Mouse (Mus musculus): ENCODE measurements around the gene Urod.

Gene Urod

DNA sequence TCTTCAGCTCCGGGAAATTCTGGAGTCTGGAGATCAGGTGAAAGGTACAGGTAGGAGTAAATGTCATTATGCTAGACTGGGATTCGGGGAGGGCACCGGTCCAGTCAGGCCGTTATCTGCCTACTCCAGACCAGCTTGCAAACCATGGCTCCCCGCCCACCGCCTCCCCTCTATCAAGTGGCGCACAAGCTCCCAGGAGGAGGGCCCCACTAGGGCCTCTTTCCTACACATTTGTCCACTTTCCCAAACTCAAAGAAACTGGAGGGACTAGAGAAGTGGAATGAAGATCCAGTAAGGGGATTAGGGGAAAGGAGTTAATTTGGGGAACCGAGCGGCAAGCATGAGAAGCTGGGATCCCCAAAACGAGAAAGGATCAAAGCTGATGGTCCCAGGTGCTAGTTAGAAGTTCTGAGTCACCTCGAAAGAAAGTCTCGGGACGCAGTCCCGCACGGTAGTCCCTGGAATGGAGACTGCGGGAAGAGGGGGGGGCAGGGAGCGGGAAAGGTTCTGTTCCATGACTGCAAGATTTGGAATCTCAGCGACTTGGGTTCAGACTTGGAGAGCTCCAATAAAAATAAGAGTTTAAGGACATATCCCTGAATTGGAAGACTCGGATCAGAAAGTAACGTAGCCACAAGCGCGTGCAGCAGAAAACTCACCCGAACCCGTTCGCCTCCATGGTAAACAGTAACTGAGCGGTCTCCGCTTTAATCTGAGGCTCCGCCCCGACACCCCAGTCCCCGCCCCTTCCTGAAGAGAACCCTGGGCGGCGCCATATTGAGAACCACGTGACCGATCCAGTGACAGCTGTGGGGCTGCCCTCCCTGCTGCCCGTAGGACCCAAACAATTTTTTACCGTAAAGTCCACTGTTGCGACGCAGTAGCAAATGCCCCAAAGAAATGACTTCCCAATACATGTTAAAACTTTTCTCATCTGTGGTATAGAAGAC, at the start of gene Urod:
Gene Urod, minus strand, starts transcription at position 742 of the 950 bp plus-strand sequence.
- peak; percentile 95 for DNase-seq (ENCODE audit: low read depth, low spot score)

DNA sequence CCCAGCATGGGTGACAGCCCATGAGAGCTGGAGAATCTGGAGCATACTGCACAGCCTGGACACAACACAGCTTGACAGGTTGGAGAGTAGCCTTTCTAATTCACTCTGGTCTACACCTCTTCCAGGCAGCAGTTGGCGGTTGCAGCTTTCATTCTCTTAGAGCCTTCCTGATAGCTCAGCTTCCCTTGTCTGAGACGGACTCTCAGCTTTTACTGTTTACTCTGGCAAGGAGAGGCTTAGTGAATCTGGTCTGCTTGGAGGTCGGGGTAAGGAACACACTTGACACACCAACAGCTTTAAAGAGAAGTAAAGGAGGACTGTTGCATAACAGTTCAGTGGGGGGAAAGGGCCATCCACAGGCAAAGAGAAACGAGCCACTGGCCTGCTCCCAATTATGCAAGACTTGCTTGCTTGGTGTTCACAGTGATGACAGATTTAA, 47.1 kb upstream of the Urod start:
- no peak for DNase-seq (ENCODE audit: low read depth, low spot score)

- no peak for DNase-seq (ENCODE audit: low read depth, low spot score)
These were observed 46.6 kb upstream of the Urod start for GRCm38 (mm10) chr4:117040791-117041190.

GRCm38 (mm10) chr4:117039925-117040687, 45.9 kb upstream of the Urod start:
- DNase-seq (ENCODE audit: low read depth, low spot score) = peak; percentile 48

DNA sequence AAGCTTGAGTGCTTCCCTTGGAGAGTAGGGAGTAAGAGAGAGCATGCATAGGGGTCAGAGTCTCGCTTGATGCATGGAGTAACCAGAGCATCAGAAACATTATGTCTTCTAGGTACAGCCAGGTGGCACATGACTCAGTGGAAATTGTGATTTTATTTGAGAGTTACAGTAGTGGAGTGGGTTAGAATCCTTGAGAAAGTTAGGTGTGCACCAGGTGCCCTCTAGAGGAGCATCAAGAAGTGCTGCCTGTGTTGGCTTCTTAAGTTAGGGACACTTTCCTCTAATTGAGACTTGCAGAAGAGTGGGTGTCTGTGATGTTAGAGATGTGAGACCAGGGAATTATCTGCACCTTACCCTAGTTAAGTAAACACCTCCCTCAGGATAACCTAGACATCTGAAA, 36.9 kb upstream of the Urod start:
- no peak for DNase-seq (ENCODE audit: low read depth, low spot score)

- DNase-seq (ENCODE audit: low read depth, low spot score) = no peak
These were observed 29.3 kb upstream of the Urod start for GRCm38 (mm10) chr4:117023469-117023868.

DNA sequence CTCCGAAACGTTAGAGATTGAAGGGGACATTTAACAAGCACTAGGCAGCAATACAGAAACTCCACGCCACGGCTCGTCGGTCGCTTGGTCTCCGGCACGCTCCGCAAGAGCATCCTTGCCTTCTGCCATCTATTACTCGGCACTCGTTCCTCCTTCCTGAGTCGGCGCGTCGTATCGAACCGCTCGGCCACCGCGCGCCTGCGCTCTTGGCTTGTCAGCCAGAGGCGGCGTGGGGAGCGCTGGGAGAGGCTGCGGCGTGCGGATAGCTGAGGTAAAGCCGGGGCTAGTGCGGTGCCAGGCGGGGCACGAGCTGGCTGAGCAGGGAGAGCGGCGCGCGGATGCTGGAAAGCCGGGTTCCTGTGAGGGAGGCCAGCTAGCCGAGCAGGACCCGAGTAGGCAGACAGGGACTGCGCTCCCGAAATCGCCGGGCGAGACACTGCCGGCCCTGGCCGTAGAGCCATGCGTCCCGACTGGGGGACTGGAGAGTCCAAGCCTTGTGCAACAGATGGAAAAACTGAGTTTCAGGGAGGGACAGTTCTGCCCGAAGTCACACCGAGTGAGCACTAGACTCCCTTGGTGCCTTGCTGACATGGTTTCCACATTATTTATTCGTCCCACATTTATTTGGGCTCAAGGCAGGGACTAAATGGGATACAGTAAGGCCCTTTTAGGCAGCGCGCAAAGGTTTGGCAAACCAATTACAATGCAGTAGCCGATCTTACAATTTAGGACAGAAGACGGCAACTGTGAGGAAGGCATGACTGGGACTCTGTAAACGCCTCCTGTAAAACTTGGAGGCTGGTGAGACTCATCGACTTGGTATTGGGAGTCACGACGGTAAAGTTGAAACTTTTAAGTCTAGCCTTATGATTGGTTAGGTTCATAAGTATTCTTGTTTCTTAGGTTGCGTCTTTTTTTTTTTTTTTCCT, 25.3 kb upstream of the Urod start, which contains the start of gene Eif2b3:
Gene Eif2b3, plus strand, starts transcription at position 197 of the 929 bp plus-strand sequence.
- DNase-seq (ENCODE audit: low read depth, low spot score) = peak; percentile 94

- no peak for DNase-seq (ENCODE audit: low read depth, low spot score)
These were observed 24.1 kb upstream of the Urod start for GRCm38 (mm10) chr4:117018327-117018726.

DNA sequence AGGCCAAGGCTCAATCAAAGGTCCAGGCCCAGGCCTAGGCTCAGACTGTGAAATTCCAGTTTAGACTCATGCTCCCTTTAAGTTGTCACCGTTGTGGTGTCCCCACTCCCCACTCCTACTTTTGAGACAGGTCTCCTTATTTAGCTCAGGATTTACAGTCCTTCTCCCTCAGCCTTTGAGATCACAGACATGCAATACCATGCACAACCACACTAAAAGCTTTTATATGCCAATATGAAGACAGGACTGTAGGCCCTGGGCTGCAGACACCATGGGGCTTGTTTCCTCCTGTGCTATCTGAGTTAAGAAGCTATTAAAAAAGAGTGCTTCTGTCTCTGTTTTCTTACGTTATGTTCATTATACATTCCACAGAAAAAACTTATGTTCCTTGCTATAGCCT, 23.5 kb upstream of the Urod start:
- no peak for DNase-seq (ENCODE audit: low read depth, low spot score)

DNA sequence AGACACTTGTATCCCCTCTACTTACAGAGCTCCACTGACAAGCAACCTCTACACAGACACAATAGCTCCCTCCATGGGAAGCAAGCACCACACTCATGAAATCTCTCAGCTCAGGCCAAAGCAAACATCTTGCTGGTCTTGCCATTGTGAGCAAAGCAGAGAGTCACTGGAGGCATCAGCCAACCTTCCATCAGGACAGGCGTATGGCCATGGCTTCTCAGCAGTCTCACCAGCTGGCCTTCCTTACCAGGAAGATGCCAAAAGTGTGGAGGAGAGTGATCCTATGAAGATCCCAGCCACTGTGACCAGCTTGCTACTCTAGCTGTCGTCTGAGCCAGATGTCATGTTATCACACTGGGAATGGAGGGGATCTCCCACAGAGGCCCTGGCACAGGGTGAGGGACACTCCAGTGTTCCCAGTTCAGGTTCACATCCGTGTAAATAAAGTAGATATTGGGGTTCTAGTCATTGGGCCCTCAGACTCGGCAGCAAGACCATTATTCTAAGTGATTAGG, 20.7 kb upstream of the Urod start:
- no peak for DNase-seq (ENCODE audit: low read depth, low spot score)

DNA sequence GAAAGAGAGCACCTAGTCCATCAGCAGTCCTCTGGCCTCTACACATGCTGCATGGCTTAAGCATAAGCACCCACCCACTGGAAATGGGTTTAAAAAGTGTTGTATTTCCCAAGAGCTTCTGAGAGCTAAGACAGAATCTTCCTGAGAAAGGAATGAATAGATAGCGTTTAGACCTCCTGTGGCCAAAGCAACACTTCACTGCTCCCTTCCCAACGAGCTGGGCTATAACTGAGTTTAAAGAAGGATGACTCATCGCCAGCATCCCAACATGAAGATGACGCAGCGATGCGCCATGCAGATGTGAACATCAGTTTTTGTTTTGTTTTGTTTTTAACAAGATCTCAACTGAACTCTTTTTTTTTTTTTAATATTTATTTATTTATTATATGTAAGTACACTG, 19.4 kb upstream of the Urod start:
- DNase-seq (ENCODE audit: low read depth, low spot score) = no peak

DNA sequence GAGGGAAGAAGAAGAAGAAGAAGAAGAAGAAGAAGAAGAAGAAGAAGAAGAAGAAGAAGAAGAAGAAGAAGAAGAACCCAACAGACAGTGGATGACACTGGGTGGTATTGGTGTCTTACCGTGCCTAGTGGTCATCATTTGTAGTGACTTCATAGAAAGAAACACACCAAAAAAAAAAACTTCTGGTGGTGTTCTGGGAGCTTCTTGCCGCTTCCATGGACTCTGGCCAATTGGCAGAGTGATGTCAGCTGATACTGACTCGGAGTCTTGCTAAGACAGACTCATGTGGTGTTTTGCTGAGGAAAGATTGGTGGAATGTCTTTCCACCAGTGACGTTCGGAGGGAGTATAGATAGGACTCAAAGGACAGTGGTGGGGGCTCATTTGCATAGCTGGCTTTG, 16.0 kb upstream of the Urod start:
- no peak for DNase-seq (ENCODE audit: low read depth, low spot score)

DNA sequence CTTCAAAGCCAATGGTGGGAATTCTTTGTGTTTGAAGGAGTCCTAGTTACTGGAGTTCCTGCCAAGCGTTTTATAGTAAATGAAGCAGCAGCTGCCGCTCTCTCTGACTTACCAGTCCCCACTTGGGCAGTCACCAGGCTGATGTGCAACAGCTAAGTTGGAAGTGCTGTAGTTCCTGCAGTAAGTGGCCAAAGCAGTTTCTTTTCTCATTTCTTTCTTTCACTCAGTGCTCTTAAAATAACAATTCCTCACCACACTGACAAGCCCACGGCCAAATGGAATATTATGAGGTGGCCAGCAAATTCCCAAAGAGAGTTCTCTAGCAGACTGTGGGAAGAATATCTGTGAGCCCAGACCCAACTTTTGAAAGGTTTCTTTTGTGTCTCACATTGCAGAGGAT, 12.8 kb upstream of the Urod start:
- no peak for DNase-seq (ENCODE audit: low read depth, low spot score)

DNA sequence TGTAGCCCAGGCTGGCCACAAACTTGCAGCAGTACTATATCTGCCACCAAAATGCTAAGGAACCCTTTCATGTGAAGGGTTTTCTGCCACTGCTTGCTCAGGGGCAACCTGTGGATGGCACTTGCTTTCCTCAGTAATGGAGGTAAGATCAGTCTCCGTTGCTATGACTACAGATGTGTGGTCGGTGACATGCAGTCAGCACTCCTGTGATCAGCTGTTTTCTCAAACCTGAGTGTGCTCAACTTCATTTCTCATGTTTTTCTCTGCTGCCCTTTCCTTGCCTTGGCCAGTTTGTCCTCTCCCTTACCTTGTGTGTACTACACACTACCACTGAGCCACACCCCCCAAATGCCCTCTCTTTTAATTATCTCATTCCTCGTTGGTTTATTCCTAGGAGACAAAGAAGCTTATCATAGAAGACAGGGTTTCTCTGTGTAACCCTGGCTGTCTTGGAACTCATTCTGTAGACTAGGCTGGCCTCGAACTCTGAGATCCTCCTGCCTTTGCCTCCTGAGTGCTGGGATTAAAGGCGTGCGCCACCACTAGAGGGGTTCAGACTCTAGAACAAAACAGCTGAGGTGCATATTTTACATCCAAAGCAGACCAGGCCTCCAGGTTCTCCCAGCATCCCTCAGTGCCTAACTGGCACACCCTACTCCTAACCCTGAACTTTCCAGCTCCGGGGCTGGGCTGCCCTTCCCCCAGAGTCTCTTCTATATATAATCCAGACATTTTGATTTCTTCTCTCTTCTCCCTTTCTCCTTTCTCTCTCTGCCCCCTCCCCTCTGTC, 11.6 kb upstream of the Urod start:
- DNase-seq (ENCODE audit: low read depth, low spot score) = no peak

DNA sequence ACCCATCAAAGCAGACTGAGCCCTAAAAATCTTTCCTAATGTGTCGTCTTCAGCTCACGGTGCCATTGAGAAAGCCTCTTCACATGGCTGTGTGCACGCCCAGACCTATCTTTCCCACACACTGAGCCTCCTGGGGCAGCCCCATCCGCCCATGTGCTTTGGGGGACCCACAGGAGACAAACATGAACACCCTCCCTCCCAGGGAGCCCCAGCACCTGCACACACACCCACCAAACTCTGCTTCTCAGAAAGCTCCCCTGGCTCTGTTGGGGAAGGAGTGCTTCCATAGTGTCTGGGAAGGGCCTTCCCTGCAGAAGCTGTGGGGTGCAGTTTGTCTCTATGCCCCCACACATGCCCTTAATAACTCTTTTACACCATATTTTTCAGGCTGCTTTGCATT, 10.4 kb upstream of the Urod start:
- no peak for DNase-seq (ENCODE audit: low read depth, low spot score)

DNA sequence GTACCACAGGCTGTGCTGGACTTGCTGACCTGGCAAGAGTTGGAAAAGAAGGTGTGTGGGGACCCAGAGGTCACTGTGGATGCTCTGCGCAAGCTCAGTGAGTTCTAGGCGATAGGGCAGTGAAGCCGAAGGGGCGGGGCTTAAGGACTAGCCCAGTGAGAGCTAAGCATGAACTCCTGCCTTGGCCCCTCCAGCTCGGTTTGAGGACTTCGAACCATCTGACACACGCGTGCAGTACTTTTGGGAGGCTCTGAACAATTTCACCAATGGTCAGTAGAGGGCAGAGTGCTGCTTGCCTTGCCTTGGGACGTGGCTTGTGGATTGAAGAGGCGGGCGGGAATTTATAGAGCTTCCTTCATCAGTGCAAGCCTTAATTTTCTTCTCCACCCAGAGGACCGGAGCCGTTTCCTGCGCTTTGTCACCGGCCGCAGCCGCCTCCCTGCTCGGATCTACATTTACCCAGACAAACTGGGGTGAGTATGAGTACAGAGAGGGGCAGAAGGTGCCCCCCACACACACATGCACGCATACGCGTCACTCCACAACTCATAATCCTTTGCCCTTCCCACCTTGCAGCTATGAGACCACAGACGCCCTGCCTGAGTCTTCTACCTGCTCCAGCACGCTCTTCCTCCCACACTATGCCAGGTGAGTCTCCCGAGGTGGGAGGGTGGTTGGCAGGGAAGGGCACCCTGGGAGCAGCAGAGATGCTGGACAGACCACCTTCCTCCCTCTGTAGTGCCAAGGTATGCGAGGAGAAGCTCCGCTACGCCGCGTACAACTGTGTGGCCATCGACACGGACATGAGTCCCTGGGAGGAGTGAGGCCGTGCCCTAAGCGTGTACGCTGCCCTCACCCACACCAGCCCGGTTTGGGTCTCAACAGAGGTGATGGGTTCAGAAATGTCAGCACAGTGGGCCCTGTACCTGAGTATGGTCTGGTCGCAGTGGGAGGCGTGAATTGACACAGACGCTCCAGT, 8.6 kb upstream of the Urod start:
- peak; percentile 78 for DNase-seq (ENCODE audit: low read depth, low spot score)

DNA sequence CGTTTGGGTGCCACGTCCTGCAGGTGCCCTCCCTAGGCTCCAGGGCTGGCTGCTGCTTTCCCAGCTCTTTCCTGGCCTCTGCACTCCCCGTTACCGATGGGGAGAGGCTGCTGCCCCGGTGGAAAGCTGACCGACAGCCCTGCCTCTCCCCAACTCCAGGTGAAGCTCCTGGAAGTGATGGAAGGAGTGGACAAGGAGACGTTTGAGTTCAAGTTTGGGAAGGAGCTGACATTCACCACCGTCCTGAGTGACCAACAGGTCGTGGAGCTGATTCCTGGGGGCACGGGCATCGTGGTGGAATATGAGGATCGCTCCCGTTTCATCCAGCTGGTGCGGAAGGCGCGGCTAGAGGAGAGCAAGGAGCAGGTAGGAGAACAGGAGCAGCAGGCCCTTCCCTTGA, 7.7 kb upstream of the Urod start:
- DNase-seq (ENCODE audit: low read depth, low spot score) = no peak

DNA sequence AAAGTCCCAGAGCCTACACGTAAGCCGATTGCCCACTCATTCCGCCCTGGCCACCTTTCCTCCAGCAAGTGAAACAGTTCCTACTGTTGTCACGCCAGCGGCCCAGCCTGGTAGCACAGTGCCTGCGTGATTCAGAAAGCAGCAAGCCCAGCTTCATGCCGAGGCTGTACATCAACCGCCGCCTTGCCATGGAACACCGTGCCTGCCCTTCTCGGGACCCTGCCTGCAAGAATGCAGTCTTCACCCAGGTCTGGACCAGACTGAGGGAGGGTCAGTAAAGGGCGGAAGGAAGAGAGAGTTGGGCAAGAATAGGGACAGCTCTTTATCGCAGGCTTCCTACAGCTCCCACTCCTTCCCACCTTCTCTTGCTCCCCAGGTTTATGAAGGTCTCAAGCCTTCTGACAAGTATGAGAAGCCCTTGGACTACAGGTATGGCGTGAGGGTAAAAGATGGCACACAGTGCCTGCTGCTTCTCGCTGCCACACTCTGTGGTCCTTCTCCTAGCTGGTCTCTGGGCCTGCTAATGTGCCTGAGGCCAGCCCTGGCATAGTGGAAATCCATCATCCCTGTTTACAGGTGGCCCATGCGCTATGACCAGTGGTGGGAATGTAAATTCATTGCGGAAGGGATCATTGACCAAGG, 5.4 kb upstream of the Urod start:
- DNase-seq (ENCODE audit: low read depth, low spot score) = no peak

DNA sequence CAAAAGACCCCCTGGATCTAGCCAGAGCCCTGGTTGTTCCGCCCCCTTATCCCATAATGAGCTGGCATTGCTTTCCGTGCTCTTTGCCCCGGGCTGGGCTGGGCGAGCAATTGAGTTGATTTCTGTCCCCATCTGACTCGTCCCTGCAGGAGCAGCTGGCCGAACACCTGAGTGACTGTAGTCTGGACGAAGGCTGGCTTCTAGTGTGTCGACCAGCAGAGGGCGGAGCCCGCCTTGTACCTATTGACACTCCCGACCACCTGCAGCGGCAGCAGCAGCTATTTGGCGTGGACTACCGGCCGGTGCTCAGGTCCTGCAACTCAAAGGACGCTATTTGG, 1.6 kb upstream of the Urod start:
- DNase-seq (ENCODE audit: low read depth, low spot score) = peak; percentile 54
